Mouse (Mus musculus): Measurements from ENCODE around the gene Fam126a. TPM values are rescaled to one million over a fixed set of nuclear protein-coding genes. Genes with fewer than 3 reads are reported as not detected.

The Fam126a gene
- polyA plus RNA-seq, 1 experiment from 2014 or later, result 11.1 TPM

- Histone ChIP-seq H3K4me2 (ENCODE audit: low read depth, low read length) (peak overlapping the region; percentile 97), H3K4me3 (ENCODE audit: low read length) (peak overlapping the region; percentile 92), H3K9ac (ENCODE audit: low read depth, low read length) (peak overlapping the region; percentile 91), H3K4me1 (ENCODE audit: control insufficient read depth, insufficient read depth, low read length) (peaks cover 7% of the 10 kb centered on the region; the same call in 1 of the 2 replicates), H3K27me3 (replicated peaks; ENCODE audit: control insufficient read depth, insufficient read depth, low read length) (no peaks in the 10 kb centered on the region), H3K9me3 (ENCODE audit: control insufficient read depth, low read length) (no peaks in the 10 kb centered on the region), H3K27ac (ENCODE audit: low read length) (0 out of 2 replicates have a peak overlapping the region, but pooled peaks have one; percentile 7), H3K36me3 (ENCODE audit: control insufficient read depth, insufficient read depth, low read length) (no peaks in the 10 kb centered on the region)
- peak; percentile 31; the same call in 1 of the 2 replicates for ATAC-seq
- WGBS, result 2% methylated on average over 11 of the region's 11 CpGs
These were observed 1.1 kb downstream of the Fam126a start for GRCm38 (mm10) chr5:24029331-24029771.

DNA sequence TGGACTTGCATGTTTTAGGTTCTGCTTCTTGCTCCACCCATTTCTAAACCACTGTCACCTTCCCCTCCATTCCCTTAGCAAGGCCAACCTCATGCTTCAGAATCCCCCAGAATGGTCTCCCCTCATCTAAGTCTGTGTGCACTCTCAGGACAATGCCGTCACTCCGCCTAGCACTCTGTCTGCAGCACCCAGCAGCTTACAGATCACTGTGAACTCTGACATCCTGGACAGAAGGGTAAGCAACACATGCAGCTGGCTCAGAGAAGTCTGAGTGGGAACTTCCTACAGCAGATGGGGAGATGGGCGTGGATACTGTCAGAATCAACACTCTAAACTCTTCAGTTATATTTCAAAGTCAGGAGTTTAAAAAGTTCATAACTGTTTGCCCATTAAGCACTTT, 5.5 kb downstream of the Fam126a start:
- no peak overlapping the region for H3K9ac ChIP-seq (ENCODE audit: low read depth, low read length)
- H3K27ac ChIP-seq (ENCODE audit: low read length), result no peak overlapping the region
- peaks cover 7% of the 10 kb centered on the region; the same call in 1 of the 2 replicates for H3K4me1 ChIP-seq (ENCODE audit: control insufficient read depth, insufficient read depth, low read length)
- no peaks in the 10 kb centered on the region for H3K27me3 ChIP-seq (replicated peaks; ENCODE audit: control insufficient read depth, insufficient read depth, low read length)
- no peak overlapping the region for H3K4me2 ChIP-seq (ENCODE audit: low read depth, low read length)
- H3K36me3 ChIP-seq (ENCODE audit: control insufficient read depth, insufficient read depth, low read length), result no peaks in the 10 kb centered on the region
- 59% methylated on average over 3 of the region's 3 CpGs for WGBS
- no peaks in the 10 kb centered on the region for H3K9me3 ChIP-seq (ENCODE audit: control insufficient read depth, low read length)
- ATAC-seq, result no peak
- no peak overlapping the region for H3K4me3 ChIP-seq (ENCODE audit: low read length)

DNA sequence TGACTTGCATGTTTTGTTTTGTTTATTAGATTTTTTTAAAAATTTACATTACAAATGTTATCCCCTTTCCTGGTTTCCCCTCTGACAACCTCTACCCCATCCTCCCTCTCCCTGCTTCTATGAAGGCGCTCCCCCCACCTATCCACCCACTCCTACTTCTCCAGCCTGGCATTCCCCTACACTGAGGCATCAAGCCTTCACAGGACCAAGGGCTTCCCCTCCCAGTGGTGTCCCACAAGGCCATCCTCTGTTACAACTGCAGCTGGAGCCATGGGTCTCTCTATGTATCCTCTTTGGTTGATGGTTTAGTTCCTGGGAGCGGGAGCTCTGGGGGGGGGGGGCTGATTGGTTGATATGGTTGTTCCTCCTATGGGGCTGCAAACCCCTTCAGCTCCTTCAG, 7.3 kb downstream of the Fam126a start:
- 93% methylated on average over 2 of the region's 2 CpGs for WGBS

GRCm38 (mm10) chr5:24021683-24022082, 8.8 kb downstream of the Fam126a start:
- no peak for ATAC-seq

More for the DNA sequence above, 7.3 kb downstream of the Fam126a start:
- Histone ChIP-seq H3K4me3 (ENCODE audit: low read length) (no peak overlapping the region), H3K9me3 (ENCODE audit: control insufficient read depth, low read length) (no peaks in the 10 kb centered on the region), H3K4me2 (ENCODE audit: low read depth, low read length) (no peak overlapping the region), H3K4me1 (ENCODE audit: control insufficient read depth, insufficient read depth, low read length) (peaks cover 4% of the 10 kb centered on the region; the same call in 1 of the 2 replicates), H3K27me3 (replicated peaks; ENCODE audit: control insufficient read depth, insufficient read depth, low read length) (no peaks in the 10 kb centered on the region), H3K36me3 (ENCODE audit: control insufficient read depth, insufficient read depth, low read length) (no peaks in the 10 kb centered on the region), H3K27ac (ENCODE audit: low read length) (no peak overlapping the region), H3K9ac (ENCODE audit: low read depth, low read length) (no peak overlapping the region)
- ATAC-seq, result no peak

GRCm38 (mm10) chr5:24020380-24020779, 10.1 kb downstream of the Fam126a start:
- WGBS, result 77% methylated on average over 4 of the region's 4 CpGs
- Histone ChIP-seq H3K27ac (ENCODE audit: low read length) (no peak overlapping the region), H3K9me3 (ENCODE audit: control insufficient read depth, low read length) (0 out of 2 replicates have a peak, but pooled peaks cover 5% of the 10 kb centered on the region), H3K9ac (ENCODE audit: low read depth, low read length) (no peak overlapping the region), H3K4me1 (ENCODE audit: control insufficient read depth, insufficient read depth, low read length) (peaks cover 4% of the 10 kb centered on the region; the same call in 1 of the 2 replicates), H3K4me2 (ENCODE audit: low read depth, low read length) (no peak overlapping the region), H3K27me3 (replicated peaks; ENCODE audit: control insufficient read depth, insufficient read depth, low read length) (no peaks in the 10 kb centered on the region), H3K4me3 (ENCODE audit: low read length) (no peak overlapping the region), H3K36me3 (ENCODE audit: control insufficient read depth, insufficient read depth, low read length) (no peaks in the 10 kb centered on the region)
- ATAC-seq, result no peak

More at GRCm38 (mm10) chr5:24021683-24022082, 8.8 kb downstream of the Fam126a start:
- Histone ChIP-seq H3K27ac (ENCODE audit: low read length) (no peak overlapping the region), H3K4me1 (ENCODE audit: control insufficient read depth, insufficient read depth, low read length) (peaks cover 4% of the 10 kb centered on the region; the same call in 1 of the 2 replicates), H3K36me3 (ENCODE audit: control insufficient read depth, insufficient read depth, low read length) (no peaks in the 10 kb centered on the region), H3K9me3 (ENCODE audit: control insufficient read depth, low read length) (0 out of 2 replicates have a peak, but pooled peaks cover 4% of the 10 kb centered on the region), H3K9ac (ENCODE audit: low read depth, low read length) (no peak overlapping the region), H3K4me3 (ENCODE audit: low read length) (no peak overlapping the region), H3K27me3 (replicated peaks; ENCODE audit: control insufficient read depth, insufficient read depth, low read length) (no peaks in the 10 kb centered on the region), H3K4me2 (ENCODE audit: low read depth, low read length) (no peak overlapping the region)
- 79% methylated on average over 5 of the region's 5 CpGs for WGBS

DNA sequence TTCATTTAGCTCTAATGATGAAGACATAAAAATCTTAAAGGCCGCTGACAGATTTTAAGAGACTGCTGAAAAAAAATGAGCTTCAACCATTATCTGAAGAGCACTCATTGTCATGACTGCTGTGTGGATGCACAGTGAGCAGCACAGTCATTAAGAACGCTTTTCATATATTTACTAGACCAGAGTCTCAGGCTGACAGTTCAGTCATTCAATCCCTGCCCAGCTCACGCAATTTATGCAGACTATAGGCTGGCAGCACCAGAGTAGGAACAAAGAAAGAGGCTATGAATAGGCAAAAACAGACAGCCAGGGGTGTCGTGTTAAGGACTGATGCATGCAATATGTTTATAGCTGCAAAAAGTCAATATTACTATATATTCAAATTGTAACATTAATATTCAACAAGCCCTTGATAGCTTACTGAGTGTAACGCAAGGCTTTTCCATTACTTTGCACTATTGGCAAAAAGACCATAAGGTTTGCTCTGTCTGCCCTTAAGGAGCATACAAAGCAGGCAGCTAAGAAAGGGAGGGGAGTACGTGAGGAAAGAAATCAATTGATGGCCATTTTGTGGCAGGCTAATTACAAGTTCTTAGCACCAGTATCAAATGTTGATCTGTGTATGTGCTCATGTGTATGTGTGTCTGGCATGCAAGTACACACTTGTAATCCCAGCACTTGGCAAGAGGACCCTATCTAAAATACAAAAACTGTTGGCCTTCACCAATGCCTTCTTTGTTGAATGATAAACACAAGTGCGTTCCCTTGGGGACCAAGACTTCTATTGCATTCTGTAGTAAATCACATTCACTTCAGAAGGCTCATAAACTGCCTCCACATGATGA, 10.9 kb downstream of the Fam126a start:
- H3K4me2 ChIP-seq (ENCODE audit: low read depth, low read length), result no peak overlapping the region
- H3K27ac ChIP-seq (ENCODE audit: low read length), result no peak overlapping the region
- H3K4me1 ChIP-seq (ENCODE audit: control insufficient read depth, insufficient read depth, low read length), result no peaks in the 10 kb centered on the region
- no peak overlapping the region for H3K4me3 ChIP-seq (ENCODE audit: low read length)
- H3K36me3 ChIP-seq (ENCODE audit: control insufficient read depth, insufficient read depth, low read length), result no peaks in the 10 kb centered on the region
- no peaks in the 10 kb centered on the region for H3K27me3 ChIP-seq (replicated peaks; ENCODE audit: control insufficient read depth, insufficient read depth, low read length)
- 0 out of 2 replicates have a peak, but pooled peaks cover 5% of the 10 kb centered on the region for H3K9me3 ChIP-seq (ENCODE audit: control insufficient read depth, low read length)
- no peak overlapping the region for H3K9ac ChIP-seq (ENCODE audit: low read depth, low read length)
- WGBS, result 79% methylated on average over 7 of the region's 7 CpGs
- ATAC-seq, result no peak

DNA sequence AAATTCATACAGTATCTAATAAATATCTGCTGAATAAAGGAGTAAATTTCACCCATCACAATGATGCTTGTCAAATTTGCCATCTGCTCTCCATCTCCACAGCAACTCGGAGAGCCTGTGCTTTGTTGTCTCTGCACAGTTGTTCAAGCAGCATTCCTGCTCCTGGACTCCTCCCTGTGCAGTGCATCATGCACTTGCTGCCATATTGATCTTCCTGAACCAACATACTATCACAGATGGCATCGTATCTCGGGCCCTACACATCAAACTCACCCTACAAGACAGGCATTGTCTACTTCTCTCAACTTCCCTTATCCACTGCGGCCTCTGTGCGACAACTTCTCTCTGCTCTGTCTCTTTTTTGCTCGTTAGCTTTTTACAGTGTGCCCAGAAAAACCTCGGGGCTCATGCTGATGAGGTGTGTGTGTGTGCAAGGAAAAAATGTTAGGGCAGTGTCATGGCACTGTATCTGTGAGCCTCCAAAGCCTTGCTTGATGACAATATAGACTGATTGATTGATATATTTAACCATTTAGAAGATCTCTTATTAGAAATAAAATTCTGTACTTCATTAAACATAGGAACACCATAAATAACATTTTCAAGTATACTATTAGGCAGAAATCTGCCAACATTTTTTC, 11.7 kb downstream of the Fam126a start:
- Histone ChIP-seq H3K4me2 (ENCODE audit: low read depth, low read length) (no peak overlapping the region), H3K9ac (ENCODE audit: low read depth, low read length) (no peak overlapping the region), H3K4me3 (ENCODE audit: low read length) (no peak overlapping the region), H3K27me3 (replicated peaks; ENCODE audit: control insufficient read depth, insufficient read depth, low read length) (no peaks in the 10 kb centered on the region), H3K4me1 (ENCODE audit: control insufficient read depth, insufficient read depth, low read length) (no peaks in the 10 kb centered on the region), H3K36me3 (ENCODE audit: control insufficient read depth, insufficient read depth, low read length) (no peaks in the 10 kb centered on the region), H3K27ac (ENCODE audit: low read length) (no peak overlapping the region), H3K9me3 (ENCODE audit: control insufficient read depth, low read length) (0 out of 2 replicates have a peak, but pooled peaks cover 5% of the 10 kb centered on the region)
- ATAC-seq, result no peak
- WGBS, result 78% methylated on average over 7 of the region's 7 CpGs

GRCm38 (mm10) chr5:24016912-24017311, 13.6 kb downstream of the Fam126a start:
- no peaks in the 10 kb centered on the region for H3K4me1 ChIP-seq (ENCODE audit: control insufficient read depth, insufficient read depth, low read length)
- H3K9me3 ChIP-seq (ENCODE audit: control insufficient read depth, low read length), result 0 out of 2 replicates have a peak, but pooled peaks cover 5% of the 10 kb centered on the region
- H3K9ac ChIP-seq (ENCODE audit: low read depth, low read length), result no peak overlapping the region
- no peak overlapping the region for H3K4me3 ChIP-seq (ENCODE audit: low read length)
- ATAC-seq, result no peak
- H3K4me2 ChIP-seq (ENCODE audit: low read depth, low read length), result no peak overlapping the region
- 95% methylated on average over 1 of the region's 1 CpGs for WGBS
- no peaks in the 10 kb centered on the region for H3K36me3 ChIP-seq (ENCODE audit: control insufficient read depth, insufficient read depth, low read length)
- no peak overlapping the region for H3K27ac ChIP-seq (ENCODE audit: low read length)
- no peaks in the 10 kb centered on the region for H3K27me3 ChIP-seq (replicated peaks; ENCODE audit: control insufficient read depth, insufficient read depth, low read length)

DNA sequence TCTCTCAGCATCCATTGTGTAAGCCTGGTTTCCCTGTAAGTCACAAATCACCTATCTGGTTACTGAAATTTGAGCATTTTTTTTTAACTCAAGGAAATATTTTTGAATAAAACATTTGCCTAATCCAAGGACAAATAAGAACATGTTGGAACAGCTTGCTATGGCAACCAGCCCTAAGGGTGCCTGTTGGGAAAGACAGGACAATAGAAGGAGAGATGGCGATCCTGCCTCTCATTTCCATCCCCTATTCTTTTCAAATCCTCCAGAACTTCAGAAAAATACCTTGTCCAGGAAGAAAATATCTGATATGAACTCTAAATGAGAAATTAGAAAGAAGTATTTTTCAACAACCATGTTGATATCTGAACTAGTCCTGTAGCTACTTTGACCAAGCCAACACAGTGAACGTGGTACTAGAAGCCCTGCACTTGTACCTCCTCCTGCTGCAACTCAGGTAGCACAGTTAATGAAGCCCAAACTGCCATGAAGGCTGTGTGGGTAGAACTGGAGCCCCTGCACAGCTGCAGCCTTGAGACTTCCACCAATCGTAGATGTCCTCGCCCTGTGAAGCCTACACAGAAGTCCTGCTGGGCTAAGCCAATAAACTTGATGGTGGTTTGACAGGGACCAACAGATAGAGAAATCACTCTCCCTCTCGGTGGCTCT, 17.0 kb downstream of the Fam126a start:
- Histone ChIP-seq H3K4me1 (ENCODE audit: control insufficient read depth, insufficient read depth, low read length) (no peaks in the 10 kb centered on the region), H3K4me2 (ENCODE audit: low read depth, low read length) (no peak overlapping the region), H3K4me3 (ENCODE audit: low read length) (no peak overlapping the region), H3K27ac (ENCODE audit: low read length) (no peak overlapping the region), H3K9me3 (ENCODE audit: control insufficient read depth, low read length) (0 out of 2 replicates have a peak, but pooled peaks cover 5% of the 10 kb centered on the region), H3K27me3 (replicated peaks; ENCODE audit: control insufficient read depth, insufficient read depth, low read length) (no peaks in the 10 kb centered on the region), H3K9ac (ENCODE audit: low read depth, low read length) (no peak overlapping the region), H3K36me3 (ENCODE audit: control insufficient read depth, insufficient read depth, low read length) (no peaks in the 10 kb centered on the region)
- ATAC-seq, result no peak
- WGBS, result 76% methylated on average over 5 of the region's 5 CpGs

Measured in intestine, embryonic 16.5 days (tissue).